Mouse (Mus musculus): Measurements from ENCODE around the gene Tspan10. TPM values are rescaled to one million over a fixed set of nuclear protein-coding genes. Genes with fewer than 3 reads are reported as not detected.

Gene Tspan10
- polyA plus RNA-seq, 1 experiment from 2014 or later, result not detected

- peaks cover 49% of the 10 kb centered on the region for H3K4me1 ChIP-seq (replicated peaks)
- no peak overlapping the region for H3K4me3 ChIP-seq (replicated peaks)
- 75% methylated on average over 3 of the region's 3 CpGs for WGBS (ENCODE audit: insufficient replicate concordance)
- peak overlapping the region; percentile 94 for H3K4me2 ChIP-seq
- H3K36me3 ChIP-seq, result peaks cover 67% of the 10 kb centered on the region
- peak overlapping the region; percentile 3; the same call in 1 of the 2 replicates for H3K27ac ChIP-seq
- H3K9ac ChIP-seq, result no peak overlapping the region; the same call in 1 of the 2 replicates
- ATAC-seq (ENCODE audit: low read depth) (no peak), DNase-seq (no peak)
- H3K27me3 ChIP-seq, result no peaks in the 10 kb centered on the region
- H3K9me3 ChIP-seq (replicated peaks), result no peaks in the 10 kb centered on the region
Measured at GRCm38 (mm10) chr11:120493911-120494310, 51.5 kb downstream of the Tspan10 start.

Other genes starting within 250 kb of the Tspan10 start
- 1.3 and 1.4 TPM in 2 replicates for gene Bahcc1, start 209.7 kb upstream of the Tspan10 start, polyA plus RNA-seq (2015; fragmentation: Nextera tagmentation; extraction: Ambion mirVana)
- 712 and 750 TPM in 2 replicates for gene Actg1, start 94.1 kb upstream of the Tspan10 start, polyA plus RNA-seq (2015; fragmentation: Nextera tagmentation; extraction: Ambion mirVana)
- not detected in 2 replicates for gene Fscn2, start 81.1 kb upstream of the Tspan10 start, polyA plus RNA-seq (2015; fragmentation: Nextera tagmentation; extraction: Ambion mirVana)
- 7.8 and 8.7 TPM in 2 replicates for gene Faap100, start 63.9 kb upstream of the Tspan10 start, polyA plus RNA-seq (2015; fragmentation: Nextera tagmentation; extraction: Ambion mirVana)
- gene Nploc4, start 4.9 kb upstream of the Tspan10 start, polyA plus RNA-seq (2015; fragmentation: Nextera tagmentation; extraction: Ambion mirVana), result 22.3 and 26.8 TPM in 2 replicates
- gene Pde6g, start 10.9 kb downstream of the Tspan10 start, polyA plus RNA-seq (2015; fragmentation: Nextera tagmentation; extraction: Ambion mirVana), result 0.12 TPM in 1 of 2 replicates, not detected in the other
- 8.4 and 9.5 TPM in 2 replicates for gene Oxld1, start 15.4 kb downstream of the Tspan10 start, polyA plus RNA-seq (2015; fragmentation: Nextera tagmentation; extraction: Ambion mirVana)
- gene Ccdc137, start 15.5 kb downstream of the Tspan10 start, polyA plus RNA-seq (2015; fragmentation: Nextera tagmentation; extraction: Ambion mirVana), result 20.2 and 23.1 TPM in 2 replicates
- 15.9 and 16.0 TPM in 2 replicates for gene Arl16, start 25.0 kb downstream of the Tspan10 start, polyA plus RNA-seq (2015; fragmentation: Nextera tagmentation; extraction: Ambion mirVana)
- 142 and 150 TPM in 2 replicates for gene Mrpl12, start 42.0 kb downstream of the Tspan10 start, polyA plus RNA-seq (2015; fragmentation: Nextera tagmentation; extraction: Ambion mirVana)
- gene Slc25a10, start 49.2 kb downstream of the Tspan10 start, polyA plus RNA-seq (2015; fragmentation: Nextera tagmentation; extraction: Ambion mirVana), result 42.2 and 44.1 TPM in 2 replicates
- gene Gcgr, start 88.1 kb downstream of the Tspan10 start, polyA plus RNA-seq (2015; fragmentation: Nextera tagmentation; extraction: Ambion mirVana), result 10.0 and 10.7 TPM in 2 replicates
- gene Mcrip1, start 107.1 kb downstream of the Tspan10 start, polyA plus RNA-seq (2015; fragmentation: Nextera tagmentation; extraction: Ambion mirVana), result 45.7 and 46.9 TPM in 2 replicates
- gene Ppp1r27, start 108.5 kb downstream of the Tspan10 start, polyA plus RNA-seq (2015; fragmentation: Nextera tagmentation; extraction: Ambion mirVana), result 0.22 TPM in 1 of 2 replicates, not detected in the other
- gene P4hb, start 130.6 kb downstream of the Tspan10 start, polyA plus RNA-seq (2015; fragmentation: Nextera tagmentation; extraction: Ambion mirVana), result 403 and 453 TPM in 2 replicates
- gene Arhgdia, start 139.0 kb downstream of the Tspan10 start, polyA plus RNA-seq (2015; fragmentation: Nextera tagmentation; extraction: Ambion mirVana), result 258 and 276 TPM in 2 replicates
- gene Alyref, start 155.7 kb downstream of the Tspan10 start, polyA plus RNA-seq (2015; fragmentation: Nextera tagmentation; extraction: Ambion mirVana), result 379 and 416 TPM in 2 replicates
- gene Anapc11, start 155.8 kb downstream of the Tspan10 start, polyA plus RNA-seq (2015; fragmentation: Nextera tagmentation; extraction: Ambion mirVana), result 99.1 and 102 TPM in 2 replicates
- 9.5 and 12.6 TPM in 2 replicates for gene Npb, start 165.8 kb downstream of the Tspan10 start, polyA plus RNA-seq (2015; fragmentation: Nextera tagmentation; extraction: Ambion mirVana)
- 114 and 116 TPM in 2 replicates for gene Pcyt2, start 175.3 kb downstream of the Tspan10 start, polyA plus RNA-seq (2015; fragmentation: Nextera tagmentation; extraction: Ambion mirVana)
- gene Sirt7, start 182.6 kb downstream of the Tspan10 start, polyA plus RNA-seq (2015; fragmentation: Nextera tagmentation; extraction: Ambion mirVana), result 33.8 and 34.3 TPM in 2 replicates
- 39.8 and 40.0 TPM in 2 replicates for gene Mafg, start 191.0 kb downstream of the Tspan10 start, polyA plus RNA-seq (2015; fragmentation: Nextera tagmentation; extraction: Ambion mirVana)
- 6.0 and 6.9 TPM in 2 replicates for gene Pycr1, start 201.1 kb downstream of the Tspan10 start, polyA plus RNA-seq (2015; fragmentation: Nextera tagmentation; extraction: Ambion mirVana)
- gene Myadml2, start 205.5 kb downstream of the Tspan10 start, polyA plus RNA-seq (2015; fragmentation: Nextera tagmentation; extraction: Ambion mirVana), result 0.23 TPM in 1 of 2 replicates, not detected in the other
- gene Notum, start 218.5 kb downstream of the Tspan10 start, polyA plus RNA-seq (2015; fragmentation: Nextera tagmentation; extraction: Ambion mirVana), result 0.27 and 0.36 TPM in 2 replicates
- 49.2 and 52.5 TPM in 2 replicates for gene Aspscr1, start 230.3 kb downstream of the Tspan10 start, polyA plus RNA-seq (2015; fragmentation: Nextera tagmentation; extraction: Ambion mirVana)